Mouse (Mus musculus): ENCODE data around the gene Sh3rf1.

DNA sequence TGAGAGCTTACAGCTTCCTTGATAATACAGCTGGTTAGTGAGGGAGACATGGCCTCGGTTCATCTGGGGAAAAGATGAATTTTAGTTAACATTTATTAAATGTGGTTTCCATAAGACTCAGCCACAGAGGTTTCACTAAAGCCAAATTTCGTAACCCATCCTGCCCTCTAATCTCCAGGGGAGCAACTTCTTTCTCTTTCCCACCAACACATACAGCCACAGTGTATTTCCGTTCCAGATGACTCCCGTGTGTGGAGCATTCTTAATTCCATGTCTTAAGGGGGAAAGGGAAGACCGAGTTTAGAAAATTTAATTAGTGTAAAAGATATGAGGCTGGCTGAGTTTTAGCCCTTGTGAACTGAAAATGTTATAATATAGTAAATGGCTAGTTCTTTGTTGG is 131.8 kb downstream of the Sh3rf1 start:
- TF ChIP-seq CTCF (IDR thresholded peaks at IDR 0.05; ENCODE audit: borderline replicate concordance, insufficient read depth, low read depth, low read length) (no peak), POLR2A (IDR thresholded peaks at IDR 0.05; ENCODE audit: borderline replicate concordance, insufficient read depth, low read length) (no peak)
